Mouse (Mus musculus) lung, adult 2 months (tissue): Measurements from ENCODE around the gene Igsf11. TPM values are rescaled to one million over a fixed set of nuclear protein-coding genes. Genes with fewer than 3 reads are reported as not detected.

Source experiments
- DNase-seq: peaks from one replicate; pipeline ENCODE4 v3.0.0; 2022
- H3K4me1 ChIP-seq: fragments of 200-500 bp; 2 replicates; pipeline ENCODE4 v1.6.1; 2011; ENCODE audit warnings: low read length; ENCODE audit not compliant: control insufficient read depth, insufficient read depth
- H3K4me3 ChIP-seq: fragments of 200-500 bp; replicated peaks from 2 replicates; pipeline ENCODE3; 2011; ENCODE audit warnings: low read depth, mild to moderate bottlenecking, control low read depth, low read length; ENCODE audit errors: extremely low read depth
- CTCF ChIP-seq: fragments of 200-500 bp; IDR thresholded peaks from 2 replicates; pipeline ENCODE4 v1.5.1; 2011; ENCODE audit warnings: mild to moderate bottlenecking, low read length, control low read depth; ENCODE audit not compliant: insufficient read depth
- POLR2A ChIP-seq: fragments of 200-500 bp; IDR thresholded peaks from 2 replicates; pipeline ENCODE4 v1.6.1; 2011; ENCODE audit warnings: low read depth, mild to moderate bottlenecking, control low read depth, low read length, borderline replicate concordance; ENCODE audit errors: extremely low read depth
- WGBS: fragments of 180-500 bp; shearing (Covaris S2); methylation state at CpG from one replicate; pipeline ENCODE4 v1.1.7; 2018; 5-methylcytosine and 5-hydroxymethylcytosine counted together
- polyA plus RNA-seq: library from polyadenylated mRNA; depleted of rRNA; stranded (reverse); fragments of >200 nt; gene quantifications from 2 replicates; pipeline ENCODE4 v1.2.3, GENCODE M21; 2012

Gene Igsf11
- polyA plus RNA-seq, 1 experiment = 1.3 TPM

GRCm38 (mm10) chr16:38904202-38904601, 11.7 kb downstream of the Igsf11 start:
- H3K4me3 ChIP-seq = no peak overlapping the region
- H3K4me1 ChIP-seq = no peaks in the 10 kb centered on the region
- 83% methylated on average over 9 of the region's 9 CpGs for WGBS
- DNase-seq = no peak
- TF ChIP-seq CTCF (no peak), POLR2A (no peak)

GRCm38 (mm10) chr16:38905911-38906310, 13.4 kb downstream of the Igsf11 start:
- no peak for DNase-seq
- no peaks in the 10 kb centered on the region for H3K4me1 ChIP-seq
- TF ChIP-seq POLR2A (no peak), CTCF (no peak)
- no peak overlapping the region for H3K4me3 ChIP-seq
- 61% methylated on average over 10 of the region's 10 CpGs for WGBS

GRCm38 (mm10) chr16:38908304-38908703, 15.8 kb downstream of the Igsf11 start:
- TF ChIP-seq POLR2A = no peak
- Histone ChIP-seq H3K4me1 (no peaks in the 10 kb centered on the region), H3K4me3 (no peak overlapping the region)
- WGBS = 41% methylated on average over 9 of the region's 9 CpGs
- DNase-seq = no peak

GRCm38 (mm10) chr16:38909506-38909905, 17.0 kb downstream of the Igsf11 start:
- H3K4me3 ChIP-seq = no peak overlapping the region
- WGBS = 57% methylated on average over 12 of the region's 12 CpGs
- no peak for TF ChIP-seq POLR2A
- no peak for TF ChIP-seq CTCF
- no peaks in the 10 kb centered on the region for H3K4me1 ChIP-seq
- no peak for DNase-seq

GRCm38 (mm10) chr16:38910088-38910487, 17.6 kb downstream of the Igsf11 start:
- Histone ChIP-seq H3K4me3 (no peak overlapping the region), H3K4me1 (no peaks in the 10 kb centered on the region)
- no peak for DNase-seq
- TF ChIP-seq POLR2A (no peak), CTCF (no peak)
- 73% methylated on average over 8 of the region's 8 CpGs for WGBS

- DNase-seq = no peak
- 72% methylated on average over 4 of the region's 4 CpGs for WGBS
- H3K4me3 ChIP-seq = no peak overlapping the region
- no peak for TF ChIP-seq CTCF
- TF ChIP-seq POLR2A = no peak
- H3K4me1 ChIP-seq = no peaks in the 10 kb centered on the region
Measured at GRCm38 (mm10) chr16:38915451-38915850, 23.0 kb downstream of the Igsf11 start.

- 87% methylated on average over 12 of the region's 12 CpGs for WGBS
- DNase-seq = no peak
- no peaks in the 10 kb centered on the region for H3K4me1 ChIP-seq
- H3K4me3 ChIP-seq = no peak overlapping the region
- no peak for TF ChIP-seq CTCF
- TF ChIP-seq POLR2A = no peak
Measured at GRCm38 (mm10) chr16:38916053-38916786, 23.7 kb downstream of the Igsf11 start.

GRCm38 (mm10) chr16:38916885-38917284, 24.4 kb downstream of the Igsf11 start:
- TF ChIP-seq CTCF (no peak), POLR2A (no peak)
- 75% methylated on average over 5 of the region's 5 CpGs for WGBS
- Histone ChIP-seq H3K4me1 (no peaks in the 10 kb centered on the region), H3K4me3 (no peak overlapping the region)
- no peak for DNase-seq

GRCm38 (mm10) chr16:38918121-38918520, 25.6 kb downstream of the Igsf11 start:
- Histone ChIP-seq H3K4me1 (no peaks in the 10 kb centered on the region), H3K4me3 (no peak overlapping the region)
- 82% methylated on average over 2 of the region's 2 CpGs for WGBS
- no peak for TF ChIP-seq CTCF
- no peak for TF ChIP-seq POLR2A
- no peak for DNase-seq

GRCm38 (mm10) chr16:38920488-38920887, 28.0 kb downstream of the Igsf11 start:
- Histone ChIP-seq H3K4me3 (no peak overlapping the region), H3K4me1 (no peaks in the 10 kb centered on the region)
- WGBS = 71% methylated on average over 5 of the region's 5 CpGs
- DNase-seq = no peak
- TF ChIP-seq POLR2A (no peak), CTCF (no peak)
